Mouse (Mus musculus) 3T3-L1 (cell line): ENCODE results near the gene Eri2.
A peak's percentile ranks its signal among the peaks of the same experiment; 100 is the strongest.

Experiments used
- DNase-seq: peaks from one replicate; pipeline ENCODE4 v3.0.0-alpha.2; 2015; ENCODE audit warnings: low read depth, low spot score

The Eri2 gene

GRCm38 (mm10) chr7:119793586-119794250 is at the start of gene Eri2, which contains the start of gene Rexo5:
Eri2 (minus strand) TSS chr7:119794058.
Rexo5 (plus strand) TSS chr7:119794006.
- peak; percentile 84 for DNase-seq

- no peak for DNase-seq
These were observed 48.1 kb upstream of the Eri2 start for GRCm38 (mm10) chr7:119841820-119842449.

GRCm38 (mm10) chr7:119835996-119836777 is 42.3 kb upstream of the Eri2 start:
- no peak for DNase-seq

- DNase-seq = no peak
These were observed 41.5 kb upstream of the Eri2 start for GRCm38 (mm10) chr7:119835371-119835770.

- DNase-seq = no peak
These were observed 14.9 kb upstream of the Eri2 start for GRCm38 (mm10) chr7:119808723-119809122.

GRCm38 (mm10) chr7:119807396-119807795 is 13.5 kb upstream of the Eri2 start:
- DNase-seq = no peak

- DNase-seq = no peak
These were observed 7.1 kb upstream of the Eri2 start for GRCm38 (mm10) chr7:119800991-119801390.

GRCm38 (mm10) chr7:119800488-119800887 is 6.6 kb upstream of the Eri2 start:
- DNase-seq = peak; percentile 2

GRCm38 (mm10) chr7:119795311-119795710 is 1.5 kb upstream of the Eri2 start:
- no peak for DNase-seq

- DNase-seq = no peak
These were observed 387 bp upstream of the Eri2 start for GRCm38 (mm10) chr7:119794251-119794638.

- no peak for DNase-seq
These were observed 4.8 kb downstream of the Eri2 start for GRCm38 (mm10) chr7:119789024-119789423.

- DNase-seq = no peak
These were observed 8.9 kb downstream of the Eri2 start for GRCm38 (mm10) chr7:119784908-119785307.

GRCm38 (mm10) chr7:119783453-119783852 is 10.4 kb downstream of the Eri2 start:
- no peak for DNase-seq

GRCm38 (mm10) chr7:119769895-119770294 is 24.0 kb downstream of the Eri2 start:
- DNase-seq = no peak

GRCm38 (mm10) chr7:119766996-119767395 is 26.9 kb downstream of the Eri2 start:
- DNase-seq = no peak

GRCm38 (mm10) chr7:119764377-119764776 is 29.5 kb downstream of the Eri2 start:
- DNase-seq = no peak

- peak; percentile 1 for DNase-seq
These were observed 31.6 kb downstream of the Eri2 start for GRCm38 (mm10) chr7:119762166-119762697.

- DNase-seq = no peak
These were observed 33.3 kb downstream of the Eri2 start, which contains the start of gene Acsm3 for GRCm38 (mm10) chr7:119760527-119760951. Acsm3 (plus strand) TSS chr7:119760923.

GRCm38 (mm10) chr7:119753696-119754095 is 40.2 kb downstream of the Eri2 start:
- no peak for DNase-seq

GRCm38 (mm10) chr7:119749942-119750341 is 43.9 kb downstream of the Eri2 start:
- DNase-seq = no peak

GRCm38 (mm10) chr7:119748761-119749160 is 45.1 kb downstream of the Eri2 start:
- DNase-seq = no peak

- no peak for DNase-seq
These were observed 48.0 kb downstream of the Eri2 start for GRCm38 (mm10) chr7:119745869-119746268.
